Mouse (Mus musculus): ENCODE data around the gene Kat6b.

The Kat6b gene

DNA sequence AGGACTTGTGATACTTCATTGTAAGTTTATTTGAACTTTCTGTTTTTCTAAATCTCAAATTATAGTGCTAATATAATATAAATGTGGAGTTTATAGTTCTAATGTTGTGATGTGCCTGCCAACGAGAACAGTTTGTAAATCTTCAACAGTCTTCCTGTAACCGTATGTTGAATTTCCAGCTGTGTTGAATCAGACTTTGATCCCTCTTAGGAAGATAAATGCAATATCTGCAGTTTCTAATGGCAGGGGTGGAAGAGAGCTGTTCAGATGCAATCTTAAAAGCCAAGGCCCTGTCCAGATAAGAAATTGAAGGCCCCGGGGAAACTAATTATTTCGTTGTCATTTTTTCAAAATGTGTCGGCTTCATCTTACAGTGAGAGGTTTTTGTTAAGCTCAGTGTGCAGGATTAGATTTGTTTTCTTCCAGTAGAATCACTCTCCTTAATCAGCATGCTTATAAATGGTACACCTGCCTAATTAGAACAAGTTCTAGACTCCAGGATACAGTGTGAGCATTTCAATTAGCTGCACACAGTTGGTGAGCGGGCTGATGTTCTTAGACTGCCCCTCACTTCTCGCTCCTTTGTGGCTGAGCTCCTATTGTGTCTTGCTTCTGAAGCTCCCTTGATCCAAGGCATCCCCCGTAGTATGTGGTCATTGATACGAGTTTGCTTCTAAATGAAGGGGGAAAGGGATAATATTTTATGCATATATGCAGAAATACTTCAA, 118.4 kb downstream of the Kat6b start:
- DNase-seq, result no peak

DNA sequence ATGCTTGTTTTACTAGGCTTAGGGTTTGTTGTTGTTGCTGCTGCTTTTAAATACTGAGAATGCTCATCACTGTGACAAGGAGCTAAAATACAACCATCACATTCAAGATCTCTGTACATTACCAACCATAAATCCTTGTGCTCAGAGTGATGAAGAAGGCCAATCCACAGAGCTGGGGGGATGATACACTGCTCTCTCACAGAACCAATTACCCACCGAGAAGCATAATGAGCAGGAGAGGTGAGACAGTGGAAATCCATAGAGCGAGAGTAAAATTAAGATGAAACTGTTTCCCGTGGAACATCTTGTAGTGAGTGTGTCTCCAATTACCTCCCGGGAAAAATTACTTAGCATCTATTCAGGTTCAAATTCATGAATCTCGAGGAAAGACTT, 118.9 kb downstream of the Kat6b start:
- no peak for DNase-seq

DNA sequence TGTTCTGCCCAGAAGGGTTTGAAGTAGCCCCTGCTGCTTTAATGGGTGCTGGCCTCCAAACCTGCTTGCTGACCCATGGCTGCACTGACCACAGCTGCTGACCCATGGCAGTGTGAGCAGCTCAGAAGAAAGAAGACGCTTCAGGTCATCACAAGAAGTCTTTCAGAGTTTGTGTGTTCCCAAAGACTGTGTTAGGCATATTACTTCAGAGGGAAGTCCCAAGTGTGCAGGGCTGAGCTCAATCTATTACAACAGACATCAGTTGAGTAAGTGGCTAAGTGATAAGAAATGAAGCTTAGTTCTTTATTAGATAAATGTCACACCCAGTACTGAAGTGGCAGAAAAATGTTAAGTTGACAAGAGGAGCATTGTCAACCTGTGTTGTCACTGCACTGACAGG, 119.4 kb downstream of the Kat6b start:
- DNase-seq, result no peak

DNA sequence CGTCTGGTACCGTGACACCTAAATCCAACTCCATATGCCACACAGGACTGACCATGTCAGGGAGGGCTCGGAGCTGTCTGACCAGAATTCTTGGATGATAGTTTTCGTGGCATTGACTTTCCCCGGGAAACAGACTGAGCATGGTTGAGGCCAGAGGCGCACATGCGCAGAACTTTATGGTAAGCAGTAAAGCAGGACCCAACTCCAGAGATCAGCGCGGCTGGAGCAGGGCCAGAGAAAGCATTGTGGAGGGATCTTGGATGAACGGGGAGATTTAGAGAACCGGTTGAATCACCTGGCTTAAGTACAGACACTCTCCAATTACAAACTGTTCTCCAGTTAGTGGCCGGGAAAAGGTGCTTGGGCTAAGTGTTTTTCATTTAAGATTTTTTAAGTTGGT, 120.9 kb downstream of the Kat6b start:
- DNase-seq, result no peak

DNA sequence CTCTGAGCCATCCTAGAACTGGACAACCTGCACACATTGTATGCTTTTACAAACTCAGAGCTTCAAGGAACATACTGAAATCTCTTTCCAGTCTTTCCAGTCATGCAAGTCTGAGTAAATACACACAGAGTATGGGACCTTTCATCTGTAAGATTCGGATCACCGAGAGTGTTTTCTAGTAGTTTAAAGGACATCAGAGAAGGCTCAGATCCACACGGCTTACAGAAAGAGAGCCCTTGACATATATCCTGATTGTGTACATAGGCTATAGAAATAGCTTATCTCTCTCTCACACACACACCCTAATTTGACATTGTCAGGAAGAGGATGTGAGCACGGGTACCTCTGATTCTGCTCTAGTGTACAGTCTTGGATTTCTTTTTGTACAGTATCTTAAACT, 121.7 kb downstream of the Kat6b start:
- no peak for DNase-seq

DNA sequence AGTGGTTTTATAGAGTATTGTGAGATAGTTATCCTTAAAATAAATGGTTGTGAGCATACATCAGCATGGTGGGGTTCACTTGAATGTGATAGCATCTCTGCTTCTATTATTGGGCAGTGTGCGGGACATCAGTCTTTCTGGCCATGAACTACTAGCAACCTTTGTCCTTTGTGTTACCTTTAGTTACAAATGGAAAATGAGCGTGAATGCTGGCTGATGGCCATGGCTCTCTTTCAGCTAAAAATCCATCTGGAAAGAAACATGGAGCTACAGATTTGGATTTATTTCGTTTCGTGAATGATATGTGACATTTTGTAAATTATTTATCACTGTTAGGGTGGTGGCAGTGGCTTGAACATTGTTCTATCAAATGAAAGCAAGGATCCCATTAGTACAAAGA, 126.5 kb downstream of the Kat6b start:
- no peak for DNase-seq

DNA sequence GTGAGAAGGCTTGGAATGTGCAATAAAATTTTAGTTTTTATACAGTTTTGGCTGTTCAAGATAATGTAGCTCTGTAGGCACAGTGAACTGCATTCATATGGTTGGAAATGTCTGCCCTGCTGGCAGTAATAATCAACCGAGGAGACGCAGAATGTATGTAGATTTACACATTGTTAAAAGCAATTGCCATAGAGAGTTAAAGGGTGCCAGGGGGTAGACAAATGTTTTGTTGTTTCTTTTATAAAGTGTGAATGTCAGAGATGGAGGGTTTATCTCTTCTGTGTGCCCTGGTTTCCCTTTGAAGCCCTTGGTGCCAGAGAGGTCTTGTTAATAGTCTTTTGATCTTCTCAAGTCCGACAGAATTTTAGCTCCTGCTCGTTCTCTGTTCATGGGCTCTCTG, 127.7 kb downstream of the Kat6b start:
- DNase-seq, result no peak

DNA sequence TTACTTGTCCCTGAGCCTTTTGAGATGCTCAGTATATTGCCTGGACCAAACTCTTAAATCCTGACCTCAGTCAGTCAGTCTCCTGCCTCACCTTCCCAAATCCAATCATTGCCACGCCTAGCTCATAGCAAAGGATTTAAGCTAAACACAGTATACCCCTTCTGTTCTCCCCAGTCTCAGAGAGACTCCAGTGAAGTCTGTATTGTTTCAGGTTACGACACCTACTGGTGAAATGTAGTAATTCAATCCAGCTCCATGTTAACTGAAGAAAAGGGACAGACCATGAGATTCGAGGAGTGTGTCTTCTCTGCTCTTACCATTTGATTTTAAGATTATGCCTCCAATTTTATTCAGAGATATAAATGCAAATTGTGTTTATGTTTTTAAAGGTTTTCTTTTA, 129.0 kb downstream of the Kat6b start:
- DNase-seq, result no peak

DNA sequence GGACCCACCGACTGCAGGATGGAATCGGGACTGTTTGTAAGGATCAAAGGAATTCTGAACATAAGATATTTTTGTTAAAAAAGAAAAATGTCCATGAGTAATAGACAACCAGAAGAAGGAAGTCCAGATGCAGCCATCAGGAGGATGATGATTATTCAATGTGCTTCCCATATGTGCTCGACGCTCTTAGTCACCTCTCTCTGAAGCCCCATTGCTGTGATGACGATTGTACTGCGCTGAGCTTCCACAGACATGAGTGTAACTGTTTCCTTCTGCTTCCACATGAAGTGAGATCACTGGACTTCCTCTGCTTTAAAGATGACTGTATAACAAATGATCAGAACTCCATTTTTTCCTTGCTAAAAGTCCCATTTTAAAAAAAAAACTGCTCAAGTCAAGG, 131.8 kb downstream of the Kat6b start:
- DNase-seq, result no peak

DNA sequence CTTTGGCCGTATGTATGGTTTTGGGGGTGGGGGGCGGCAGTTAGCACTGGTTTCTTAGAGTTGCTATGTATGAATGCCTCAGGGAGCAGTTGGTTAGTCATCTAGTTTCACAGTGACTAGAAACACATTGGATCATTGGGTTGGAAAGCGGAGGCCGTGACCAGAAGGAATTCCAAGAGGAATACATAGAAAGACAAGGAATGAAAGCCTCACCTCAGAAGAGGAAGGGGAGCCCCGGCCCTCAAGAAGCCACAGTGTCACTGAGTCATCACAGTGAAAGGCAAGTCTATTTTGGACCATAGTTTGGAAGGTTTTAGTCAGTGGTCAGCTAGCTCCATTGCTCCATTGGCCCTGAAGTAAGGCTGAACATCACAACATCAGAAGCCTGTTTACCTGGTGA, 132.9 kb downstream of the Kat6b start:
- DNase-seq, result no peak

DNA sequence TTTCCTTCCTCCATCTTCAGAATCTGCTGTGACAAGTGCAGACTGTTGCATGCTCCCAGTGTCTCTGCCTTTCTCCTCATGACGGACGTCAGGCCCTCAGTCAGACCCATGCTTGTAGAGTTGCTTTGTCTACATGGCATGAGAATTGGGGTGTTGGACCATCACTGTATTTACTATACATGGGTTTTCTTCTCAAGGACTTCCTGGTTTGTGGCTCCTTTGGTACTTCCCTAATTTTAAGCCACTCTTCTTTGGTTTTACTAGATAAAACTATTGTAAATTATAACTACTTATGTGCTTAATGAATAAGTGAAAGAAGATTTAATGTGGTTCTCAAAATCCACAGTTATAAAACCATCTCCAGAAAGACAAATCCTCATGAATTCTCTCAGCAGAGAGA, 134.6 kb downstream of the Kat6b start:
- no peak for DNase-seq

DNA sequence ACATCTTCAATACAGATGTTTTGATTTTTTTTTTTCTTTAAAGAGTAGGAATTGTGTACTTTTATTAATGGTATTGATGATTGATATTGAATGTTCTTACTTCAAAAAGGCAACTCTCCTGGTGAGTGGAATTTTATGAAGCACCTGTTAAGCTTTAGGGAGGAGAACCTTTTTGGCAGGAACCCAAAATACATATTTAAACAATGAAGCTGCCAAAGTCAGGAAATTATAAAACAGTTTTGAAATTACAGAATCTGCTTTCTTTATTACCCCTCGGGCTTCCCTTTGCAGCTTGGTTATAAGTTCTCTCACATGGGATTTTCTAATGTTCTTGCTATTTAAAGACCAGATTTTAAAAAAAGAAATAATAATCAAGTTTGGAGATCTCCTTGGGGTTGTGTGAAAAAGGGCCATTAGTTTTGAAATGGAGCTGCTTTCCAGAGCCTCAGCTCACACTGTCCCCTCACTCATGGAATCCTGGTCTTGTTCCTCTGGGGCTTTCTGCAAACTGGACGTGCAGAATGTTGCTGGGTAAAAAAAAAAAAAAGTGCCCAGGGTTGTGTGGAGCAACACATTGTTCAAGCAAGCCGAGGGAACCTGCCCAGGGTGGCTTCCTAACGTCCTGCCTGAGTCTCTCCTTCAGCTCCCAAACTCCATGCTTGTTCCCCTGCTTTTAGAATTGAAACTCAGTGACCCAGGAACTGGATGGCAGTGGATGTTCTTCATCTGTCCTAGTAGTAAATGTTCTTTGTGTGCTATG, 136.2 kb downstream of the Kat6b start:
- DNase-seq, result no peak

DNA sequence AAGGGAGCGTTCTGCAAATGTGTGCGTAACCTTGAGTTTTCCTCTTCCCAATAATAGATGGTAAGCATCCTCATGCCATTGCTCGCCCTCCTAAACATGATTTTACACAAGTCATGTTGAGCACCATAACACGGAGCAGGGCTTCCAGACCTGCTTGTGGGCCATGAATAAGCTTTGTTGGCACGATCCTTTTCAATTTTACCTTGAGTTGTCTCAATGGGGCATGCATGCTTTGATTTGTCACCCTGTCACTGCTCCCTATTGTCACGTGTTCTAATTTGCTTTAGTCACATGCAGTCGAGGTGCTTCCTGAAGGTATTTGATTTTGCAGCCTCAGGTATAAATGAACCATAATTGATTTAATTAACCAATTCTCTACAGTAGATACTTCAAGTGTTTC, 138.7 kb downstream of the Kat6b start:
- no peak for DNase-seq

DNA sequence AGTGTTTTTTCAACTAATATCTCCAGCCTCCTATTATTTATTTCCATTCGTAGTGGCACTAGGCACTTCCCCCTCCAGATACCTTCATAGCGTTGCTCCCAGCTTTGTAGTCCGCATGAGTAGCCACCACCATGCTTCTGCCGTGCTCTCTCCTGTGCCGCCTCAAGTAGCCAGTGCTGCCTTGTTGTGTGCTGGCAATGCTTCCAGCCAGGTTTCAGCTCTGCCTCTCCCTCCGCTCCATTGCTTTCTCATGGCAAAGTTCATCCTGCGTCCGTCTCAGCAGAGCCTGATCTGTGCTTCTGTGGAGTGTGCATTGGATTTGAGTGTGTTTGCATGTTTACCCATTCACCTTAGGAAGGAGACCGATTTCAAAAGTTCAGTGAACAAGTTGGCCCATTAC, 144.7 kb downstream of the Kat6b start:
- DNase-seq, result no peak

DNA sequence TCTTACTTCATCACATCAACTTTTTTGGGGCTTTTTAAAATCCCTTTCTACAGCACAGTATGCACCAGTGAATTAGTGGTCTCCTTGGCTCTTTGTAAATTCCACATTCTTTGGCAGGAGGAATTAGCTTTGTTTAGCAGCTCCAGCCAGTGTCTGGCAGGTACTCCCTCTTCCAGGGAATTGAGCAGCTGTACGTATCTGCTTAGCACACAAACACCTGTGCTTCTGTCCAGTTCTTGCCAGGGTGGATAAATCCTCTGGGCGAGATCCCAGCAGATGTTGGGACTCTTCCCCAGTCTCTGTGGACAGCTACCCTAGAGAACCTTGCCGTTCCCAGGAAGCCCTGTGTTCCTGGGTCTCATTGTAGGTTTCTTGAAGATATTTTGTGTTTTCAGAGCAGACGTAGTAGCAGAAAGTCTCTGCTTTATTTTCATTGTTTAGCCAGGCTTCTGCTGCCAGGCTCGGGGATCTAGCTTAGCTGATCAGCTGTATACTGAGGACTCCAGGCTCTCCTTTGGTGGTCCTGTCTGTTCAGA, 150.5 kb downstream of the Kat6b start:
- DNase-seq, result no peak

DNA sequence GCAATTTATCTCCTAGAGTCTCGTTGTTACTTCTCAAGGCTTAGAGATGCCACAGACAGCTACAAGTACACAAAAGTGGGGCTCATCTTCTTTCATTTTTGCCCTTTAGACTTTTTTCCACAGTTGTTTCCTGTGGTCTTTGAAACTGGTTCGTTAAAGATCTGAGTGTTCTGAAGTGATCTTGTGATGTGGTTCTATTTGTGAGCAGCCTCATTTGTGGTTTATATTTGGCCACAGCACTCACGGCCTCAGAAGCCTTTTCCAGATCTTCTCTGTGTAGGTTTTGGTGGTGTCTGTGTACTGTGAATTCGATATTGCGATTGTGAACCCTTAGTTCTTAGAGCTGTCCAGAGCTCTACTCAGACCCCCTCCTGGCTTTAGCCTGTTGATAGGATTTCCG, 155.3 kb downstream of the Kat6b start:
- no peak for DNase-seq

DNA sequence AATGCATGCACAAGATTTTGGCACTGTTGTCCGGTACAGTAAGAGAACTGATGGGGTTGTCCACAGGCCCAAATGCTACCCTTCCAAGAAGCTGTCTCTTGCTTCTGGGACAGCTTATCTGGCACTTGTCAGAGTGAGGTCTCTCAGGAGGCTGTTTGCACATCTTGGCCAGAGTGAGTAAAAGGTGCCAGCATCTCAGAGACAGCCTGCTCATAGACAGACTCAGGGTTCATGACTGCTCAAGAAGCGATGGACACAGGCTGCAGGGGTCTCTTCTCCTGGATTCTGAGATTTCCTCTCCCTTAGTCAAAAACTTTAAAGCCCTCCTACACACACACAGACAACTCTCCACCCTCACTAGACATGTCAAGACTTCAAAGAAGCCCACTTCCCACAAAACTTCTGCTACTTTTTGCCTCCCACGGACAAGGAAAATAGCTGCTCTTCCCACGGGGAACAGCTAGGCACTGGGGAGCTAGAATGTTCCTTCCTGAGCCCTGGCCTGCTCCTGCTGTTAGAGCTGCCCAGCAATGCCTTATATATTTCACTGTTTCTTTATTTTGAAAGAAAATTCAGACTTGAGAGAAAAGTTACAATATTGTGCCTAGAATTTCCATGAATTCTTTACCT, 159.7 kb downstream of the Kat6b start:
- DNase-seq, result no peak

DNA sequence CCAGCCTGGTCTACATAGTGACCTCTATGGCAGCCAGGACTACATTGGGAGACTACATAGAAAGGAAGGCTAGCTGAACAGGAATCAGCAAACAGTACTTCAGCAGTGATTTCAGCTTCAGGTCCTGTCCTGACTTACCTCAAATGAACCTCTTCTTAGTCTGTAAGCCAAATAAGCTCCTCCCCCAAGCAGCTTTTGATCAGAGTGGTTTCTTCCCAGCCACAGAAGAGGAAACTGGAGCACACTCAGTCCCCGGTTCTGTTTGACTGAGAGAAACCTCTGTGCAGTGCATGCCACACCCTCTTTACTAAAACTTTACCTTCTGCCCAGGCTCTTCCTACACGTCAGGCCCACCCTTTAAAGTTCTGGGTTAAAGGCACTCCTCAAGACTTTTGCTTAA, 172.6 kb downstream of the Kat6b start:
- peak; percentile 50 to 70 for DNase-seq

DNA sequence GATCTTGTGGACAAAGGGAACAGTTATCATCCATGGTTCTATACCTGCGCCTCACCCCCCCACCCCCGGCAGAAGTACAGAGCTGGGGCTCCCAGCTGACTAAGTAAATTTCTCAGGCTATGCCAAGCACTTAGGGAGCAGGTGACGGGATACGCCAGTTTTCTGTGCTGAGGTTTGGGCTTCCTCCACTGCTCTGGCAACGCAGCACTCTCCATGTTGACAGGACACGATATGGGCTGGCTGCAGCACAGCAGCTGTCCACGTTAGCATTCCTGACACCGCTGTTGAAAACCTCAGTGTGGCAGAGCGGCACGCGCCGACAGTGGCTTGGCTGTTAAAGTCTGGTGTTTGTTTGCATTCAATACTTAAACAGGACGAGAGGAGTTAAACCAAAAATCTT, 177.9 kb downstream of the Kat6b start:
- DNase-seq, result peak in 1 of 2 experiments; percentile 20

DNA sequence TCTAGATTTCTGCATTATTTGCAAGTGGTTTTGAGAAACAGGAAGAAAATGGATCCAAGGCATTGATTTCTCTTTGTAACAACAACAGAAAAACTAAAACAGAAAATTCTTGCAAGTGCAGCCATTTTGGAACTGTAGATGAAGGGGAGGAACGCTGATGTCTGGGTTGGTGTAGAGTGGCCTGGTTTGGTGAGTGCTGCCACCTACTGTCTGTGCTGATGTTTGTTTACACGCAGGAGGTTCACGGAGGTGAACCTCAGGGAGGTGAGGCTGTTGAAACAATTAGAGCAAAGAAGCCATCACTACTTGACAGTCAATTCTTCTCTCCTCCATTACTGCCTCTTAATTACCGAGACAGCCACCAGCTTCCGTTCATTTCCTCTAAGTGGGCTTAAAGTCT, 178.4 kb downstream of the Kat6b start:
- peak; percentile 62 to 63 for DNase-seq

DNA sequence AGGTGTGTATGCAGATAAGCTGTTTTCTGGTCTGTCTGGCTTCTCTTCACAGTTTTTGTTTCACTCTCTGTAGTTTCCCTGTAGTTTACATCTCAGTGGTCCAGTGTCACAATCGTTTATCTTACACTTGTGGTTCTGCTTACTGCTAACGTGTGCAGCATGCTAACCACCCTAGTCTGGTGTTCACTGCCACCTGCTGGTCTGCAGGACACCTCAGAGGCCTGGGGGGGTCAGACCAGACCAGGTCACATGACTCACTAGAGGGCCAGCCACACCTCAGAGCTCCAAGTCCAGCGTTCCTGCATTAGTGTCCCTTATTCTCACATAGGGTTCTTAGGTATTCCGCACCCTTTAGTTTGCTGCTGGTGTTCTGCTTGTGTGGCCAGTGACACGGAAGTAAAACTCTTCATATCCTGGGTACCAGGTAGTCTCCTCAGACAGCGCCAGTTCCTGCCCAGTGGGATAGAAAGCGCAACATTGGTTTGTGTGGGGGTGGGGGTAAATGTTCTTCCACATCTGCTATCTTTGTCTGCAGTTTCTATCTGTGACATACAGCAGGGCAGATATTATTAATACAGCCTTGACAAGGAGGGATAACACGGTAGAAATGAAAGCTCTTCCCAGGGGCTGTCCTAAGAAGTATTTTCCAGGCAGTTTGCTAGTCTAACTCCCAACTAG, 181.4 kb downstream of the Kat6b start:
- peak; percentile 42 to 54 for DNase-seq

DNA sequence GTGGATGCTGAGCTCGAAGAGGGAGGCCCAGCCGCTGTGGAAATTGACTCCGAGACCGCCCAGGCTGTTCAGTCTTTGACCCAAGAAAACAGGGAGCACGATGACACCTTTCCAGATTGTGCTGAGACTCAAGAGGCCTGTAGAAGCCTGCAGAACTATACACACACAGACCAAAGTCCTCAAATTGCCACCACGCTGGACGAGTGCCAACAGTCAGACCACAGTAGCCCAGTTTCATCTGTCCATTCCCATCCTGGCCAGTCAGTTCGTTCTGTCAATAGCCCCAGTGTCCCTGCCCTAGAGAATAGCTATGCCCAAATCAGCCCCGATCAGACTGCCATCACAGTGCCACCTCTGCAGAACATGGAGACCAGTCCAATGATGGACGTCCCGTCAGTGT, 188.0 kb downstream of the Kat6b start:
- DNase-seq, result no peak
